Mouse (Mus musculus): ENCODE data around the gene Dguok. TPM values are rescaled to one million over a fixed set of nuclear protein-coding genes. Genes with fewer than 3 reads are reported as not detected.

Dguok gene
- polyA plus RNA-seq, 1 experiment from 2014 or later: 29.1 TPM

Other genes starting within 250 kb of the Dguok start
- 90.3 and 106 TPM in 2 replicates for gene Mthfd2, start 181.1 kb downstream of the Dguok start, polyA plus RNA-seq (2015; fragmentation: Nextera tagmentation; extraction: Ambion mirVana)
- 36.9 and 46.5 TPM in 2 replicates for gene Mob1a, start 181.0 kb downstream of the Dguok start, polyA plus RNA-seq (2015; fragmentation: Nextera tagmentation; extraction: Ambion mirVana)
- 329 and 343 TPM in 2 replicates for gene Bola3, start 157.8 kb downstream of the Dguok start, polyA plus RNA-seq (2015; fragmentation: Nextera tagmentation; extraction: Ambion mirVana)
- 10.4 and 13.3 TPM in 2 replicates for gene Tet3, start 47.9 kb downstream of the Dguok start, polyA plus RNA-seq (2015; fragmentation: Nextera tagmentation; extraction: Ambion mirVana)
- gene Actg2, start 29.3 kb upstream of the Dguok start, polyA plus RNA-seq (2015; fragmentation: Nextera tagmentation; extraction: Ambion mirVana): 5.9 and 6.1 TPM in 2 replicates
- 10.8 and 14.1 TPM in 2 replicates for gene Stambp, start 65.8 kb upstream of the Dguok start, polyA plus RNA-seq (2015; fragmentation: Nextera tagmentation; extraction: Ambion mirVana)
- gene Clec4f, start 149.2 kb upstream of the Dguok start, polyA plus RNA-seq (2015; fragmentation: Nextera tagmentation; extraction: Ambion mirVana): 3.1 and 3.7 TPM in 2 replicates
- 0.15 and 0.28 TPM in 2 replicates for gene Cd207, start 170.9 kb upstream of the Dguok start, polyA plus RNA-seq (2015; fragmentation: Nextera tagmentation; extraction: Ambion mirVana)
- gene Vax2, start 204.3 kb upstream of the Dguok start, polyA plus RNA-seq (2015; fragmentation: Nextera tagmentation; extraction: Ambion mirVana): not detected in 2 replicates
- not detected in 2 replicates for gene Atp6v1b1, start 236.0 kb upstream of the Dguok start, polyA plus RNA-seq (2015; fragmentation: Nextera tagmentation; extraction: Ambion mirVana)

All from liver, embryonic 13.5 days (tissue).